Mouse (Mus musculus): ENCODE results near the gene Cfhr1. TPM values are rescaled to one million over a fixed set of nuclear protein-coding genes. Genes with fewer than 3 reads are reported as not detected.

Gene Cfhr1
- polyA plus RNA-seq (2012; rRNA removed) = not detected in 2 replicates

- Histone ChIP-seq H3K4me1 (ENCODE audit: control insufficient read depth, insufficient read depth, low read length) (no peaks in the 10 kb centered on the region), H3K4me3 (replicated peaks; ENCODE audit: insufficient read depth, low read depth, low read length) (no peak within 1 kb of the TSS), H3K27me3 (ENCODE audit: control insufficient read depth, insufficient read depth, low read length) (no peaks in the 10 kb centered on the region), H3K27ac (ENCODE audit: insufficient read depth, low read length) (no peak within 1 kb of the TSS)
- 56% methylated on average over 1 of the region's 1 CpGs for WGBS
- no peak for TF ChIP-seq POLR2A (IDR thresholded peaks at IDR 0.05; ENCODE audit: borderline replicate concordance, insufficient read depth, low read length)
- no peak for TF ChIP-seq CTCF (IDR thresholded peaks at IDR 0.05; ENCODE audit: borderline replicate concordance, insufficient read depth, low read depth, low read length)
- no peak for DNase-seq
These were observed at the start of gene Cfhr1 for GRCm38 (mm10) chr1:139560024-139560423. TSS of gene Cfhr1 (minus strand) at chr1:139560272.

- no peak overlapping the region for H3K4me3 ChIP-seq (replicated peaks; ENCODE audit: insufficient read depth, low read depth, low read length)
- H3K4me1 ChIP-seq (ENCODE audit: control insufficient read depth, insufficient read depth, low read length) = no peaks in the 10 kb centered on the region
- H3K27ac ChIP-seq (ENCODE audit: insufficient read depth, low read length) = no peak overlapping the region
- TF ChIP-seq POLR2A (IDR thresholded peaks at IDR 0.05; ENCODE audit: borderline replicate concordance, insufficient read depth, low read length) (no peak), CTCF (IDR thresholded peaks at IDR 0.05; ENCODE audit: borderline replicate concordance, insufficient read depth, low read depth, low read length) (no peak)
- H3K27me3 ChIP-seq (ENCODE audit: control insufficient read depth, insufficient read depth, low read length) = no peaks in the 10 kb centered on the region
- WGBS = 75% methylated on average over 1 of the region's 1 CpGs
- no peak for DNase-seq
These were observed 8.8 kb downstream of the Cfhr1 start for GRCm38 (mm10) chr1:139551311-139551710.

GRCm38 (mm10) chr1:139548536-139548935 is 11.5 kb downstream of the Cfhr1 start:
- no peaks in the 10 kb centered on the region for H3K27me3 ChIP-seq (ENCODE audit: control insufficient read depth, insufficient read depth, low read length)
- 91% methylated on average over 1 of the region's 1 CpGs for WGBS
- DNase-seq = no peak
- no peaks in the 10 kb centered on the region for H3K4me1 ChIP-seq (ENCODE audit: control insufficient read depth, insufficient read depth, low read length)
- H3K4me3 ChIP-seq (replicated peaks; ENCODE audit: insufficient read depth, low read depth, low read length) = no peak overlapping the region
- TF ChIP-seq POLR2A (IDR thresholded peaks at IDR 0.05; ENCODE audit: borderline replicate concordance, insufficient read depth, low read length) (no peak), CTCF (IDR thresholded peaks at IDR 0.05; ENCODE audit: borderline replicate concordance, insufficient read depth, low read depth, low read length) (no peak)
- no peak overlapping the region for H3K27ac ChIP-seq (ENCODE audit: insufficient read depth, low read length)

GRCm38 (mm10) chr1:139514556-139514955 is 45.5 kb downstream of the Cfhr1 start:
- TF ChIP-seq CTCF (IDR thresholded peaks at IDR 0.05; ENCODE audit: borderline replicate concordance, insufficient read depth, low read depth, low read length) (no peak), POLR2A (IDR thresholded peaks at IDR 0.05; ENCODE audit: borderline replicate concordance, insufficient read depth, low read length) (no peak)
- WGBS = 90% methylated on average over 12 of the region's 12 CpGs

GRCm38 (mm10) chr1:139501258-139501752 is 58.8 kb downstream of the Cfhr1 start, which contains the start of gene F13b:
TSS of gene F13b (plus strand) at chr1:139501702.
- no peaks in the 10 kb centered on the region for H3K4me1 ChIP-seq (ENCODE audit: control insufficient read depth, insufficient read depth, low read length)
- no peak within 1 kb of the TSS for H3K27ac ChIP-seq (ENCODE audit: insufficient read depth, low read length)
- no peak for TF ChIP-seq POLR2A (IDR thresholded peaks at IDR 0.05; ENCODE audit: borderline replicate concordance, insufficient read depth, low read length)
- no peak for TF ChIP-seq CTCF (IDR thresholded peaks at IDR 0.05; ENCODE audit: borderline replicate concordance, insufficient read depth, low read depth, low read length)
- no peak for DNase-seq
- H3K27me3 ChIP-seq (ENCODE audit: control insufficient read depth, insufficient read depth, low read length) = no peaks in the 10 kb centered on the region
- no peak within 1 kb of the TSS for H3K4me3 ChIP-seq (replicated peaks; ENCODE audit: insufficient read depth, low read depth, low read length)
- WGBS = 89% methylated on average over 3 of the region's 3 CpGs

More at GRCm38 (mm10) chr1:139514556-139514955, 45.5 kb downstream of the Cfhr1 start:
- Histone ChIP-seq H3K4me1 (ENCODE audit: control insufficient read depth, insufficient read depth, low read length) (no peaks in the 10 kb centered on the region), H3K27me3 (ENCODE audit: control insufficient read depth, insufficient read depth, low read length) (no peaks in the 10 kb centered on the region), H3K4me3 (replicated peaks; ENCODE audit: insufficient read depth, low read depth, low read length) (no peak overlapping the region), H3K27ac (ENCODE audit: insufficient read depth, low read length) (no peak overlapping the region)
- no peak for DNase-seq

GRCm38 (mm10) chr1:139499751-139500150 is 60.3 kb downstream of the Cfhr1 start:
- H3K27ac ChIP-seq (ENCODE audit: insufficient read depth, low read length) = no peak overlapping the region
- no peaks in the 10 kb centered on the region for H3K27me3 ChIP-seq (ENCODE audit: control insufficient read depth, insufficient read depth, low read length)
- DNase-seq = no peak
- H3K4me3 ChIP-seq (replicated peaks; ENCODE audit: insufficient read depth, low read depth, low read length) = no peak overlapping the region
- TF ChIP-seq CTCF (IDR thresholded peaks at IDR 0.05; ENCODE audit: borderline replicate concordance, insufficient read depth, low read depth, low read length) = no peak
- no peaks in the 10 kb centered on the region for H3K4me1 ChIP-seq (ENCODE audit: control insufficient read depth, insufficient read depth, low read length)

Other genes with a start within 250 kb of the Cfhr1 start
- 0.21 and 0.25 TPM in 2 replicates for gene Crb1, start 183.2 kb downstream of the Cfhr1 start, polyA plus RNA-seq (2012; rRNA removed)
- gene Zbtb41, start 138.0 kb downstream of the Cfhr1 start, polyA plus RNA-seq (2012; rRNA removed) = 7.4 and 7.7 TPM in 2 replicates
- gene Aspm, start 105.5 kb downstream of the Cfhr1 start, polyA plus RNA-seq (2012; rRNA removed) = 0.07 and 0.32 TPM in 2 replicates
- not detected in 2 replicates for gene F13b, start 58.6 kb downstream of the Cfhr1 start, polyA plus RNA-seq (2012; rRNA removed)
- not detected in 2 replicates for gene Gm4788, start 221.0 kb upstream of the Cfhr1 start, polyA plus RNA-seq (2012; rRNA removed)